Mouse (Mus musculus): ENCODE results near the gene Pou2f1. TPM values are rescaled to one million over a fixed set of nuclear protein-coding genes. Genes with fewer than 3 reads are reported as not detected.

Pou2f1 gene
- 32.3 and 35.0 TPM in 2 replicates for polyA plus RNA-seq (2014; fragmentation: Nextera tagmentation; extraction: Ambion mirVana)

DNA sequence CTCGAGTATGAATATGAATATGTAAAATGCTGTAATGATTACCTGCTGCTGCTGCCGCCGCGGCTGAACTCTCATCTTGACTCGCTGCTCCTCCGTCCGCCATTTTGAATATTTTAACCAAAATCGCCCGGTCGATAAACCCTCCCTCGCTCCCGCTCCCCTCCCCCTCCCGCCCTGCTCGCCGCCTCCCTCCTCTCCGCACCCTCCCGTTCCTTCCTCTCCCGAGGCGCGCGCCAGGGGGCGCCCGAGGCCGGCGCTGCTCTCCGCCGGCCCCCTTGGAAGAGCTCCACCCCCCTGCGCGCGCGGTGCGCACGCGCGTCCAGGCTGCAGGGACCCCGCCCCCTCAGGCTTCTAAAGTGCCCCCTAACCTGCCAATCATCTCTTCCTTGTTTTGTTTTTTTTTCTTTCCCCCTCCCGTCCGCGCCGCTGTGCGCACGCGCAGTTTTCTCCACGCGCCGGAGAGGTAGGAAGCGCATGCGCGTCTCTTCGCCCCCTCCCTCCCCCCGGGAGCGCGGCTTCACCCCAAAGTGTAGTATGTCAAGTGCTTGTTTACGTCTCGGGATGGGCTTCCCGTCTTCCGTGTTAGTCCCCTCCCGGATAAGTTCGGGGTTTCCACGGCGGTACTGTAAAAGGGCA is at the start of gene Pou2f1:
Pou2f1 (minus strand) TSS at position 159 of the 636 bp plus-strand sequence.
- ATAC-seq (replicated peaks; ENCODE audit: low FRiP score), result peak; percentile 88
- no peaks in the 10 kb centered on the region for H3K9me3 ChIP-seq (ENCODE audit: control insufficient read depth, low read length)
- H3K27me3 ChIP-seq (ENCODE audit: control insufficient read depth, insufficient read depth, low read length), result no peaks in the 10 kb centered on the region
- H3K9ac ChIP-seq (ENCODE audit: low read length), result peak within 1 kb of the TSS; percentile 98
- 1% methylated on average over 49 of the region's 61 CpGs for WGBS
- peak within 1 kb of the TSS; percentile 89 for H3K27ac ChIP-seq (ENCODE audit: low read depth, low read length)
- peak within 1 kb of the TSS; percentile 67 for H3K4me2 ChIP-seq (ENCODE audit: low read depth, low read length, severe bottlenecking)
- H3K36me3 ChIP-seq (ENCODE audit: control insufficient read depth, insufficient read depth, low read length), result no peaks in the 10 kb centered on the region
- peak within 1 kb of the TSS; percentile 71 for H3K4me3 ChIP-seq (ENCODE audit: low read depth, low read length)
- H3K4me1 ChIP-seq (replicated peaks; ENCODE audit: control insufficient read depth, insufficient read depth, low read length), result peaks cover 11% of the 10 kb centered on the region; the same call in 1 of the 2 replicates
- peak; percentile 99 for DNase-seq (ENCODE audit: low spot score)

DNA sequence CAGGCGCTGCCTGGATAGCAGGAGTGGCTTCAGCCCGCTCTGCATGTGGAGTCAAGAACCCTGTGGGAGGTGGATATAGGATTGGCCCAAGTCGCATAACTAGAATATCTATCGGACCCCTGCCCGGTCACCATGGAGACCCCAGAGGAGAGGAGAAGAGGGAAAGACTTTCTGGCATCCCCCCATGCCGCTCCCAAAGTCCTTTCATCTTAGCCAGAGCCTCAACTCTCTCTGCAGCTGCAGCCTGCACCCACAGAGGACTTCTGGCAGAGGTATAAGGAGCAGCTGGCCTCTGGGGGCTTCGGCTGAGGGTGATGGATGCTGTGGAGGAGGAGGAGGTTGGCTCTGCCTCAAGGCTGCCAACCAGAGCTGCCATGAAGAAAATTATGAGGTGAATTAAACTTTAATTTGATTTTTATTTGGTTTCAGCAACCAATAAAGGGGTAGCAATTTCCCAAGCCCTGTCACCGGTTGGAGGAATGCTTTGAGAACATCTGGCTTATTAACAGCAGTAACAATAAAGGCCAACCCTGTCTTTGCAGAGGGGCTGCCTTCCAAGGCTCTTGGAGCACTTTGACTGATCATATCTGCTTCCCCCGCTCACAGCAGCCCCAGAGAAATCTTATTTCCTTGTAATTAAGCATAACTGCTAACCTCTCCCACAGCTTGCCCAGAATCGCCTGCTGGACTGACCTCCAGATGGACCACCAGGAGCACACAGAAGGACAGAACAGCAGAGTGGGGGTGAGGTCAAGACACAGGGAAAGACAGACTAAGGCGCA is 46.8 kb upstream of the Pou2f1 start:
- H3K27me3 ChIP-seq (ENCODE audit: control insufficient read depth, insufficient read depth, low read length), result peaks cover 12% of the 10 kb centered on the region
- H3K36me3 ChIP-seq (ENCODE audit: control insufficient read depth, insufficient read depth, low read length), result no peaks in the 10 kb centered on the region
- peak overlapping the region; percentile 40 for H3K4me3 ChIP-seq (ENCODE audit: low read depth, low read length)
- 12% methylated on average over 11 of the region's 11 CpGs for WGBS
- peak overlapping the region; percentile 57; the same call in 1 of the 2 replicates for H3K27ac ChIP-seq (ENCODE audit: low read depth, low read length)
- H3K9ac ChIP-seq (ENCODE audit: low read length), result peak overlapping the region; percentile 58; the same call in 1 of the 2 replicates
- H3K4me1 ChIP-seq (replicated peaks; ENCODE audit: control insufficient read depth, insufficient read depth, low read length), result peaks cover 26% of the 10 kb centered on the region
- DNase-seq (ENCODE audit: low spot score) (peak; percentile 73), ATAC-seq (replicated peaks; ENCODE audit: low FRiP score) (peak; percentile 62)
- peak overlapping the region; percentile 93 for H3K4me2 ChIP-seq (ENCODE audit: low read depth, low read length, severe bottlenecking)
- H3K9me3 ChIP-seq (ENCODE audit: control insufficient read depth, low read length), result no peaks in the 10 kb centered on the region

DNA sequence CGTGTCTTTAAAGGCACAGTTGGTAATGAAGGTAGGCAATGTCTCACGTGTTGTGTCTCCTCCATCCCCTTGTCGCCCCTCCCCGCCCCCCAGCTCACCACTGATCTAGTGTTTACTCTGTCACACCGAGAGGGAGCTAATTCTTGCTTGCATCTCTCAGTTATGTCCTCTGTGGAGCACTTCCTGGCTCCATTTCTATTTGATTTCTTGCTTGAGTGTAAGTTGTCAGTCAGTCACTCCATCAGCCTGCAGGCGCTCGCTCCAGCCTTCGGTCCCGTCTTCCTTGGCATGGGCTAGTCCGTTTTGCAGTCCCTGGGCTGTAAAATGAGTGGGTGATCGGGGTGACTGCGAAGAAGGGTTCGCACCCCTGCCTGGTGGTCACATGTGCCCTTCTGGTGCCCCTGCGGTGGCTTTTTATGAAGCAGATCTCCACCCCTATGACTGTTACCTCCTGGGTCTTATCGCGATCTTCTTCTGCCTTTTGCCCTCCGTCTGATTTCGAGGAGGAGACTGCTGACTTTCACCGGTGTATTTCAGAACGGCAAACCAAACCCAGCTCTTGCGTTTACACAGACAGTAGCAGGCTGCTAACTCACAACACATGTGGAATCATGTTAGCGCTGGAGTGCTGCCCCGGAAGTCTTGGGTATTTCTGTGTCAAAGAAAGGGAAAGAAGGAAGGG is 45.9 kb upstream of the Pou2f1 start:
- Histone ChIP-seq H3K27me3 (ENCODE audit: control insufficient read depth, insufficient read depth, low read length) (peaks cover 12% of the 10 kb centered on the region), H3K4me3 (ENCODE audit: low read depth, low read length) (peak overlapping the region; percentile 40), H3K36me3 (ENCODE audit: control insufficient read depth, insufficient read depth, low read length) (no peaks in the 10 kb centered on the region), H3K27ac (ENCODE audit: low read depth, low read length) (peak overlapping the region; percentile 57; the same call in 1 of the 2 replicates), H3K9me3 (ENCODE audit: control insufficient read depth, low read length) (no peaks in the 10 kb centered on the region), H3K4me2 (ENCODE audit: low read depth, low read length, severe bottlenecking) (peak overlapping the region; percentile 93), H3K9ac (ENCODE audit: low read length) (peak overlapping the region; percentile 58), H3K4me1 (replicated peaks; ENCODE audit: control insufficient read depth, insufficient read depth, low read length) (peaks cover 29% of the 10 kb centered on the region)
- no peak for DNase-seq (ENCODE audit: low spot score)
- no peak for ATAC-seq (replicated peaks; ENCODE audit: low FRiP score)
- WGBS, result under 1% methylated on average over 23 of the region's 23 CpGs

DNA sequence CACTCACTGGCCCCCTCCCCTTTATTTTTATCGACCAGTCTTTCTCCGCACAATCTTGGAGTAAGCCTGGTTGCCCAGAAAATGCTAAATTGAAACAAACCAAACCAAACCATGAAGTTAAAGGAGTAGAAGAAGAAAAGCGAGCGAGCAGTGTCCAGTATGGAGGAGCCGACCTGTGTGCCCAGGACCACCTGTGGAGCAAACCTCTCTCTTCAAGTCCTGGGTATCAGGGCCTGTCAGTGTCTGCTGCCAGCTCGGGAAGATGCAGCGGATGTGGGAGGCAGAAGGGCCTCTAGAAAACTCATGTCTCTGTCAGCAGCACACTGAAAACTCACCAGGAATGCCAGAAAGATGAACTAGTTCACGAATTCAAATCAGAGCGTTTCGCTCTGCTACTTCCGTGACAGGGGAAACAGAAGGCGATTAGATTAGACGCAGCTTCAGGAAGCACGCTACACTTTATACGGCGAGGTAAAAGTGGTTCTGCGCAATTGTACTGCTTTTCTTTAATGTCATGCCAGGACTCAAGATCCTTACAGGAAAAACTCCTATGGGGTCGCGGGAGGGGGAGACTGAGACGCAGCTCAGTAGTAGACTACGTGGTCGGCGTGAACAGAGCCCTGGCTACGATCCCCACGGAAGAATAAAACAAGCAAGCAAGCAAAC is 45.2 kb upstream of the Pou2f1 start:
- Histone ChIP-seq H3K9ac (ENCODE audit: low read length) (peak overlapping the region; percentile 58), H3K36me3 (ENCODE audit: control insufficient read depth, insufficient read depth, low read length) (no peaks in the 10 kb centered on the region), H3K4me3 (ENCODE audit: low read depth, low read length) (peak overlapping the region; percentile 40), H3K27ac (ENCODE audit: low read depth, low read length) (peak overlapping the region; percentile 12; the same call in 1 of the 2 replicates), H3K4me1 (replicated peaks; ENCODE audit: control insufficient read depth, insufficient read depth, low read length) (peaks cover 24% of the 10 kb centered on the region), H3K4me2 (ENCODE audit: low read depth, low read length, severe bottlenecking) (peak overlapping the region; percentile 93), H3K27me3 (ENCODE audit: control insufficient read depth, insufficient read depth, low read length) (peaks cover 12% of the 10 kb centered on the region), H3K9me3 (ENCODE audit: control insufficient read depth, low read length) (no peaks in the 10 kb centered on the region)
- ATAC-seq (replicated peaks; ENCODE audit: low FRiP score) (0 out of 2 replicates have a peak, but pooled peaks have one; percentile 19), DNase-seq (ENCODE audit: low spot score) (no peak)
- 4% methylated on average over 25 of the region's 25 CpGs for WGBS

DNA sequence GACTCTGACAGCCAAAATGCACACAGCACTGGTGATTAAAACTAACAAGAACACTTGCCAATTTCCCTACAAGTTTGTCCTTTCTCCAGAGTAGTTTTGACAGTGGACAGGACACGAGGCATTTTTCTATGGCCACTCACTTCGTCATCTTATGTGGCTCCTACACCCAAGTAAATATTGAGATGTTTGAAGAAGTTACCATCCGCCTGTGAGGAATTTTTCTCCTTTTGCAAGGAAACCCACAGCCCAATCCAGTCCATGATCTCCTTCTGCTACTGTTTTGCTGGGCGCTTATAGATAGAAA is 43.4 kb upstream of the Pou2f1 start:
- DNase-seq (ENCODE audit: low spot score) (no peak), ATAC-seq (replicated peaks; ENCODE audit: low FRiP score) (no peak)
- H3K4me2 ChIP-seq (ENCODE audit: low read depth, low read length, severe bottlenecking), result peak overlapping the region; percentile 26; the same call in 1 of the 2 replicates
- 29% methylated on average over 4 of the region's 4 CpGs for WGBS
- H3K27me3 ChIP-seq (ENCODE audit: control insufficient read depth, insufficient read depth, low read length), result peaks cover 12% of the 10 kb centered on the region
- H3K4me1 ChIP-seq (replicated peaks; ENCODE audit: control insufficient read depth, insufficient read depth, low read length), result peaks cover 24% of the 10 kb centered on the region
- H3K9ac ChIP-seq (ENCODE audit: low read length), result peak overlapping the region; percentile 30
- no peak overlapping the region for H3K4me3 ChIP-seq (ENCODE audit: low read depth, low read length)
- H3K9me3 ChIP-seq (ENCODE audit: control insufficient read depth, low read length), result no peaks in the 10 kb centered on the region
- peak overlapping the region; percentile 66 for H3K27ac ChIP-seq (ENCODE audit: low read depth, low read length)
- no peaks in the 10 kb centered on the region for H3K36me3 ChIP-seq (ENCODE audit: control insufficient read depth, insufficient read depth, low read length)

DNA sequence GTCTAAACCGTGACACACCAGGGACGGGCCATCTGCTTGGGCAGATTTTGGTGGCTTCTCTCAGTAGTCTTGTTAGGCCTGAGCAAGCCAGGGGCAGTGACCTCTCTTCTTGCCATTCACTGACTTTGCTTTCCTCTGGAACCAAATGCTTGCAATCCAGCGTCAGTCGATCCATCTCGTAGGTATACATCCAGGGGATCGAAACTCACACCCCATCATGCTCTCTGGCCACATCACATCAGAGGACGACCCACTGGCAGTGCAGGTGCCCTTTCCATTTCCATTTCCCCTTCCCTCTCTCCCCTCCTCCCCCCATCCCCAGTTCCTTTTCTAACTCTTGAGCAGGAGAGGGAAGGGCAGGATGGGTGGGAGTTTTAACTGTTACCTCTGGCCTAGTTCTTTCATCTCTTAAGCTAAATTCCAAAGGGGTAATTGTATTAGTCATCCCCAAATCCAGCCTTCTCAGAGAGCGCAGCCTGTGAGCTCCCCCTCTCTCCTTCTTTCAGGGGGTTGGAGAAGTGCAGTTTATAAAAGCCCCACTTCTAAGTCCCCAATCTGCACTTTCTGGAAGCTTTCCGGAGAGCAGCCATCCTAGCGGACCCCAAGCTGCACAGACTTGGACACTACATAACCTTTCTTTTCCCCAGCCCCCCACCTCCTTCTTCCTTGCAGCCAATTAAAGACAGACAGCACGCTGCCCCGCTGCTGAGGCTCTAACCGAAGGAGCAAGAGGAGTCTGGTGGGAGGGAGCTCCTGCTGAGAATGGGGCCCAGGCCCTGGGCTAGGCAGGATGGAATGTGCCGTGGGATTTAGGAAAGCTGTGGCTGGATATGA is 42.8 kb upstream of the Pou2f1 start:
- peak; percentile 79 for DNase-seq (ENCODE audit: low spot score)
- peaks cover 24% of the 10 kb centered on the region for H3K4me1 ChIP-seq (replicated peaks; ENCODE audit: control insufficient read depth, insufficient read depth, low read length)
- H3K27me3 ChIP-seq (ENCODE audit: control insufficient read depth, insufficient read depth, low read length), result peaks cover 12% of the 10 kb centered on the region
- WGBS, result 8% methylated on average over 14 of the region's 14 CpGs
- no peaks in the 10 kb centered on the region for H3K9me3 ChIP-seq (ENCODE audit: control insufficient read depth, low read length)
- H3K27ac ChIP-seq (ENCODE audit: low read depth, low read length), result peak overlapping the region; percentile 66
- H3K4me3 ChIP-seq (ENCODE audit: low read depth, low read length), result no peak overlapping the region
- H3K9ac ChIP-seq (ENCODE audit: low read length), result peak overlapping the region; percentile 30
- peak overlapping the region; percentile 26; the same call in 1 of the 2 replicates for H3K4me2 ChIP-seq (ENCODE audit: low read depth, low read length, severe bottlenecking)
- H3K36me3 ChIP-seq (ENCODE audit: control insufficient read depth, insufficient read depth, low read length), result no peaks in the 10 kb centered on the region
- ATAC-seq (replicated peaks; ENCODE audit: low FRiP score), result peak; percentile 67

DNA sequence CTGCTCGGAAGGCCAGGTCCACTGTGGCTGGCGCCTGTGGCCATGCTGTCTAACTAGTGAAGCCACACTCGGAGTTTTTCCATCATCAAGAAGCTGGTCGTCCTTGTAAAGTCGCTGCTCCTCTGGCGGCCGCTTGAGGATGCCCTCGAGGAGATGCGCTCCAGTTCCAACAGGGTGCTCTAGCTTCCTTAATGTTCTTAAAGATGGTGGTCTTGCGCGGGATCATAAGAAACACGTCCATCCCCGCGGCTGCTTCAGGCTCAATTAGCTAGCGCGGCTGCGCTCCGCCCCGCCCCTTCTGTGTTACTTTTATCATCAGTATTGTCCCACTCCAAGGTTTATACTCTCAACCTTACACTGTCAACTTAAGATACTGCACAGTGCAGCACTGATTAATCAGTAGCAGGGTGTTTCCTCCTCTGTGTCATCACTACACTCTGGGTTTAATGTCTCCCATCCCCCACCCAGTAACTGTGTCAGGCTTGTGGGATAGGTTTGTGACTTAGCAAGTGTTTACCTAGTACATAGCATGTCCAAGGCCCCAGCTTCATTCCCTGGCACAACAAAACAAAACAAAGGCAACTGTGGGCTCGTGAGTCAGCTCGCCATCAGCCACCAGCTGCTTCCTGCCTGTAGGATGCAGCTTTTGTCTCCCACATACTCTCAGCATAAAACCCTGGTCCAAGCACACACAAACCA is 41.1 kb upstream of the Pou2f1 start:
- peaks cover 22% of the 10 kb centered on the region for H3K4me1 ChIP-seq (replicated peaks; ENCODE audit: control insufficient read depth, insufficient read depth, low read length)
- ATAC-seq (replicated peaks; ENCODE audit: low FRiP score), result peak; percentile 35; the same call in 1 of the 2 replicates
- no peaks in the 10 kb centered on the region for H3K9me3 ChIP-seq (ENCODE audit: control insufficient read depth, low read length)
- H3K27ac ChIP-seq (ENCODE audit: low read depth, low read length), result no peak overlapping the region
- no peak overlapping the region for H3K4me3 ChIP-seq (ENCODE audit: low read depth, low read length)
- no peak overlapping the region for H3K4me2 ChIP-seq (ENCODE audit: low read depth, low read length, severe bottlenecking)
- DNase-seq (ENCODE audit: low spot score), result peak; percentile 55
- 63% methylated on average over 21 of the region's 21 CpGs for WGBS
- H3K36me3 ChIP-seq (ENCODE audit: control insufficient read depth, insufficient read depth, low read length), result no peaks in the 10 kb centered on the region
- H3K27me3 ChIP-seq (ENCODE audit: control insufficient read depth, insufficient read depth, low read length), result peaks cover 9% of the 10 kb centered on the region
- no peak overlapping the region for H3K9ac ChIP-seq (ENCODE audit: low read length)

All from forebrain, embryonic 11.5 days (tissue).